Mouse (Mus musculus) E14TG2a.4 (cell line): ENCODE results near the gene Sympk.

Experiments
- CTCF ChIP-seq: conservative IDR thresholded peaks from 2 replicates; pipeline ENCODE4 v1.5.1; 2014; ENCODE audit warnings: low read length
- NANOG ChIP-seq: IDR thresholded peaks from 2 replicates; pipeline ENCODE4 v1.6.1; 2014; ENCODE audit warnings: borderline replicate concordance, low read length, mixed read lengths
- POU5F1 ChIP-seq: IDR thresholded peaks from 2 replicates; pipeline ENCODE4 v1.6.1; 2014; ENCODE audit warnings: low read length, borderline replicate concordance

- TF ChIP-seq CTCF (no peak), POU5F1 (no peak), NANOG (no peak)
These were observed 76.1 kb downstream of the Sympk start for GRCm38 (mm10) chr7:19100290-19100689.
